Mouse (Mus musculus): ENCODE measurements at regions not wholly inside any gene's neighbourhood (a gene's known extent, or its start where the extent isn't known, plus 50 kb on each side); places are given as distances from the start of the nearest gene placed in this dataset.

DNA sequence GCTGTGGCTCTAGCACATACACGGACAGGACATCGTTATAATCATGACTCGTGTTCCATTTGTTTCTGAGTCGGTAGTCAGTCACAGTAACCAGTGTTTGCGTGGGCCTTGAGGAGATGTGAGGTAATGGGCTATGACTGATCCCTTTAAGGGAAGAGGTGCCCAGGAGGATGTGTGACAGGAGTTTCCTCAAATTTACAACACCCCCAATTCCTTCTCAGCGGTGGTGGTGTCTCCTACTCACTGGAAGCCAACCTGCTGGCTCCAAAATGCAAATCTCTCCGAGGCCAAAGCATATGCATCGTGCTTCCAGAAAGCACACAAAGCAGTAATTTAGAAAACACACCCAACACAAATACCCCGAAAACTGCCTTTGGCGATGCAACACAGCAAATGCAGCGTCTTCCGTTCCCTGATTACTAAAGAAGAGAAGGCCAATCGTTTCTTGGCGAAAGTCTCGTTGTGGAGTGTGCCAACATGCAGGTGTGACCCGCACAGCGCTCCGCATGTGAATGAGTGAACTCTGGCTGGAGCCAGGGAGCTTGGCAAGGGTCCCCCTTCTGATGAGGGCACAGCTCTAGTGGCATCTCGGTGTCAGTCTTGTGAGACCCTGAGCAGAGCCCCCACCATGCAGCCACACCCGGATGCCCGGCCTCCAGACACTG, 151.5 kb upstream of the Kazn start:
- H3K9ac ChIP-seq (ENCODE audit: low read depth, low read length): no peak overlapping the region
- no peaks in the 10 kb centered on the region for H3K36me3 ChIP-seq (ENCODE audit: control insufficient read depth, insufficient read depth, low read length)
- H3K4me1 ChIP-seq (ENCODE audit: control insufficient read depth, insufficient read depth, low read length): peaks cover 4% of the 10 kb centered on the region; the same call in 1 of the 2 replicates
- H3K27ac ChIP-seq (ENCODE audit: low read depth, low read length): no peak overlapping the region
- H3K27me3 ChIP-seq (ENCODE audit: control insufficient read depth, insufficient read depth, low read length): no peaks in the 10 kb centered on the region
- 0 out of 2 replicates have a peak, but pooled peaks cover 2% of the 10 kb centered on the region for H3K9me3 ChIP-seq (ENCODE audit: control insufficient read depth, low read length)
- H3K4me3 ChIP-seq (ENCODE audit: low read length): no peak overlapping the region
- 74% methylated on average over 21 of the region's 21 CpGs for WGBS
- no peak for ATAC-seq (ENCODE audit: low FRiP score, low TSS enrichment)
- no peak overlapping the region for H3K4me2 ChIP-seq (replicated peaks; ENCODE audit: low read depth, low read length)

DNA sequence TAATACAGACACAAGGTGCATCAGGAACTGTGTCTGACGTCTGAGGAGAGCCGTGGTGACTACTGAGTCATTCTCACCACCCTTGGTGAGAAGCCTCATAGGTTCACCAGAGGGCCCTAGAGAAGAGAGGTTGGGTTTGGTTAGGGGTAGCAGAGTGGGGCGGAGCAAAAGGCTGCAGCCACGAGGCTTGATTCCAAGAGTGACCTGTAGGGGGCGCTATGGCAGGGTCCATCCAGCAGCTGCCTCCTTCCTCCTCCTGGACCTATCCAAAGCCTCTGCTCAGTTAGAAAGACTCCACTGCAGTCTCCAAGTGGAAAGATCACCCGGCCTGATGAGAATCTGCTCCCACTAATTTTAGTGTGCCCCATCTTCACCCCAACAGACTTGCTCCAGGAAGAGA, 149.3 kb upstream of the Kazn start:
- 77% methylated on average over 6 of the region's 6 CpGs for WGBS
- H3K9me3 ChIP-seq (ENCODE audit: control insufficient read depth, low read length): no peaks in the 10 kb centered on the region
- no peaks in the 10 kb centered on the region for H3K36me3 ChIP-seq (ENCODE audit: control insufficient read depth, insufficient read depth, low read length)
- no peak overlapping the region for H3K4me3 ChIP-seq (ENCODE audit: low read length)
- peaks cover 4% of the 10 kb centered on the region; the same call in 1 of the 2 replicates for H3K4me1 ChIP-seq (ENCODE audit: control insufficient read depth, insufficient read depth, low read length)
- H3K27ac ChIP-seq (ENCODE audit: low read depth, low read length): no peak overlapping the region
- no peak for ATAC-seq (ENCODE audit: low FRiP score, low TSS enrichment)
- no peaks in the 10 kb centered on the region for H3K27me3 ChIP-seq (ENCODE audit: control insufficient read depth, insufficient read depth, low read length)
- H3K9ac ChIP-seq (ENCODE audit: low read depth, low read length): no peak overlapping the region
- H3K4me2 ChIP-seq (replicated peaks; ENCODE audit: low read depth, low read length): no peak overlapping the region

DNA sequence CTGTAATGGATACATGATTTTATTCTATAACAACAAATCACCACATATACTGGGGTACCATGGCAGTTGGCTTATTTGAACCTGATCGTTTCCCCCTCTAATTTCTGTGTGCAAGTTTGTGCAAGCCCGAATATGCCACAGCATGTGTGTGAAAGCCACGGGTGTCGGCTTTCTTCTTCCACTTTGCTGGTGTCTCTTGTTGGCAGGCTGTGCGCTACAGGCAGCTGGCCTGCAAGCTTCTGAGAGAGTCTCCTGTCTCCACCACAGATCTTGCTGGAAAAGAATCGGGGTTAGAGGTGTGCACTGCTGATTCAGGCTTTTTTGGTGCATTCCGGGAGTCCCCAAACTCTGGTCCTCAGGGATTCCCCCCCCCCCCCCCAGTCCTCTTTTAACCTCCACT, 142.0 kb upstream of the Kazn start:
- no peak for ATAC-seq (ENCODE audit: low FRiP score, low TSS enrichment)
- WGBS: 79% methylated on average over 7 of the region's 7 CpGs
- Histone ChIP-seq H3K4me2 (replicated peaks; ENCODE audit: low read depth, low read length) (no peak overlapping the region), H3K9ac (ENCODE audit: low read depth, low read length) (no peak overlapping the region), H3K9me3 (ENCODE audit: control insufficient read depth, low read length) (no peaks in the 10 kb centered on the region), H3K36me3 (ENCODE audit: control insufficient read depth, insufficient read depth, low read length) (no peaks in the 10 kb centered on the region), H3K4me3 (ENCODE audit: low read length) (no peak overlapping the region), H3K4me1 (ENCODE audit: control insufficient read depth, insufficient read depth, low read length) (0 out of 2 replicates have a peak, but pooled peaks cover 6% of the 10 kb centered on the region), H3K27ac (ENCODE audit: low read depth, low read length) (no peak overlapping the region), H3K27me3 (ENCODE audit: control insufficient read depth, insufficient read depth, low read length) (no peaks in the 10 kb centered on the region)

DNA sequence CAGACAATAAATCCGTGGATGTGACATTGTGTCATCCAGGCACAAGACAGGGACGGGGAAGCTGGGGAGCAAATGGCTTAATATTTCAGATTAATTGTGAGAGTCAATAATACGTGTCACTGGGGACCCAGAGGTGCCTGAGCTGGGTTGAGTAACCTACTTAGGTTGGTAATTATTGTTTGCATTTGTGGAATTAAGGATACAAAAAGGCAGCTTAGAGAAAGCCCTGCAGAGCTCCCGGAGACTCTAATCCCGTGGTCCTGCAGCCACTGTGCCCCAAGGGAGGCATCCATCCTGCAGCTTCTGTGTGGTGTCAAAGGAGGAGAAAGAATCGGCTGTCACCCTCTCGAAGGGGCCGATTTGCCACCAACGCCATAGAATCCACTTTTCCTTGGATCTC, 139.3 kb upstream of the Kazn start:
- no peaks in the 10 kb centered on the region for H3K36me3 ChIP-seq (ENCODE audit: control insufficient read depth, insufficient read depth, low read length)
- no peak overlapping the region for H3K4me3 ChIP-seq (ENCODE audit: low read length)
- ATAC-seq (ENCODE audit: low FRiP score, low TSS enrichment): no peak
- H3K27me3 ChIP-seq (ENCODE audit: control insufficient read depth, insufficient read depth, low read length): no peaks in the 10 kb centered on the region
- no peak overlapping the region for H3K27ac ChIP-seq (ENCODE audit: low read depth, low read length)
- 0 out of 2 replicates have a peak, but pooled peaks cover 6% of the 10 kb centered on the region for H3K4me1 ChIP-seq (ENCODE audit: control insufficient read depth, insufficient read depth, low read length)
- no peak overlapping the region for H3K4me2 ChIP-seq (replicated peaks; ENCODE audit: low read depth, low read length)
- 39% methylated on average over 9 of the region's 9 CpGs for WGBS
- H3K9ac ChIP-seq (ENCODE audit: low read depth, low read length): no peak overlapping the region
- H3K9me3 ChIP-seq (ENCODE audit: control insufficient read depth, low read length): no peaks in the 10 kb centered on the region

DNA sequence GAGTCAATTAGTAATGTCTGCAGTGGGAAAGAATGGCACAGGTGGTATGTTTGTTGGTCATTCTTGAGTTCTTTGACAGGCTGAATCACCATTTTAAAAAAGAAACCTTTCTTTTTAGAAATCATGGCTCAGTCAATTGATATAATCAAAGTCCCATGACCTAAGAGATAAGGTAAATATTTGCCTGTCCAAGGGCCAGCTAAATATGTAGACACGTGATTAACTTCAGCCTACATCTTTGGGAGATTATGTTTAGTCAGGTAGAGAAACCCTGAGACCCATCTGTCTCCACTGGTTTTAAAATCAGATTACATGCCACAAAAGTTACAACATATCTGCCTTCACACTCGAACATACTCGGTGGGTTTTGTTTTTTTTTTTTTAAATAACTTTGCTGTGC, 128.6 kb upstream of the Kazn start:
- Histone ChIP-seq H3K4me1 (ENCODE audit: control insufficient read depth, insufficient read depth, low read length) (no peaks in the 10 kb centered on the region), H3K4me2 (replicated peaks; ENCODE audit: low read depth, low read length) (no peak overlapping the region), H3K9ac (ENCODE audit: low read depth, low read length) (no peak overlapping the region), H3K9me3 (ENCODE audit: control insufficient read depth, low read length) (no peaks in the 10 kb centered on the region), H3K27me3 (ENCODE audit: control insufficient read depth, insufficient read depth, low read length) (no peaks in the 10 kb centered on the region), H3K4me3 (ENCODE audit: low read length) (no peak overlapping the region), H3K27ac (ENCODE audit: low read depth, low read length) (no peak overlapping the region), H3K36me3 (ENCODE audit: control insufficient read depth, insufficient read depth, low read length) (no peaks in the 10 kb centered on the region)
- ATAC-seq (ENCODE audit: low FRiP score, low TSS enrichment): no peak
- whole genome bisulfite sequencing: 82% methylated on average over 3 of the region's 3 CpGs

DNA sequence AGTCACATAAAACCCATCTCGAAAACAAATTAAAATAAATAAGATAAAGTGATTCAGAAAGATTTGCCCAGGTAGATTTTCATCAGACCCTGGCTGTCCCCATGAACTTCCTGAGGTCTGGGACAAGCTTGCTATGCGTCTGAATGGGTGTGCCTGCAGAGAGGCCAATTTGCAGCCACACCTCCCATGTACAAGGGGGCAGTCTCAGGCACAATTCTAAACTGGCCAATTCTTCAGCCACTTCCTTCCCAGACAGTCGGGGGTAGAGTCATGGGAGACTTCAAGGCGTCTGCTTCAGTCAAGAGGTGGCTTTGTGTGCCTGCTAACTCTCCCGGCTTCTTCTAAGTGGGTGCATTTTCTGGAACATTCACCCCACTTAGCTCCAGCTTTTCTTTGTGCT, 122.9 kb upstream of the Kazn start:
- WGBS: 51% methylated on average over 5 of the region's 5 CpGs

DNA sequence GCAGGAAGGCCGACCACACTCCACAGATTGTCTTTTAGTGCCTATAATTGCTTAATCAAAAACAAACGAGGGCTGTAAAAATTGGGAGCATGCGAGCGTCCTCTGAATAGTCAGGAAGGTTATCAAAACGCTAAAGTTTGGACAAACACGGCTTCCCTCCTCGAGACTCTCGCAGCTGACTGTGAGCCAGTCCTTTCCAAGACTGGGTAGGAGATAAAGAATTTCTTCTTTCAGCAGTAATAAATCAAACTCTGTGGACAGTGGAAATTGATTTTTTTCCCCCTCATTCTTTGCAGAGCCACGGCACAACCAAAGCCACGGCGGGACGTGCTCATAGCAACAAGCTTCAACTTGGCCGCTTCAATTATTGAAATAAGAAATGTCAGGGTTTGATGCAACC, 119.7 kb upstream of the Kazn start:
- H3K4me1 ChIP-seq (ENCODE audit: control insufficient read depth, insufficient read depth, low read length): 0 out of 2 replicates have a peak, but pooled peaks cover 11% of the 10 kb centered on the region
- H3K27me3 ChIP-seq (ENCODE audit: control insufficient read depth, insufficient read depth, low read length): no peaks in the 10 kb centered on the region
- no peak overlapping the region for H3K4me2 ChIP-seq (replicated peaks; ENCODE audit: low read depth, low read length)
- 35% methylated on average over 13 of the region's 13 CpGs for WGBS
- no peak for ATAC-seq (ENCODE audit: low FRiP score, low TSS enrichment)
- no peak overlapping the region for H3K9ac ChIP-seq (ENCODE audit: low read depth, low read length)
- H3K36me3 ChIP-seq (ENCODE audit: control insufficient read depth, insufficient read depth, low read length): no peaks in the 10 kb centered on the region
- no peaks in the 10 kb centered on the region for H3K9me3 ChIP-seq (ENCODE audit: control insufficient read depth, low read length)
- H3K4me3 ChIP-seq (ENCODE audit: low read length): no peak overlapping the region
- H3K27ac ChIP-seq (ENCODE audit: low read depth, low read length): no peak overlapping the region

More for the DNA sequence above, 122.9 kb upstream of the Kazn start:
- no peaks in the 10 kb centered on the region for H3K36me3 ChIP-seq (ENCODE audit: control insufficient read depth, insufficient read depth, low read length)
- no peak overlapping the region for H3K9ac ChIP-seq (ENCODE audit: low read depth, low read length)
- no peak overlapping the region for H3K4me2 ChIP-seq (replicated peaks; ENCODE audit: low read depth, low read length)
- H3K27ac ChIP-seq (ENCODE audit: low read depth, low read length): no peak overlapping the region
- no peak overlapping the region for H3K4me3 ChIP-seq (ENCODE audit: low read length)
- no peaks in the 10 kb centered on the region for H3K27me3 ChIP-seq (ENCODE audit: control insufficient read depth, insufficient read depth, low read length)
- 0 out of 2 replicates have a peak, but pooled peaks cover 11% of the 10 kb centered on the region for H3K4me1 ChIP-seq (ENCODE audit: control insufficient read depth, insufficient read depth, low read length)
- no peak for ATAC-seq (ENCODE audit: low FRiP score, low TSS enrichment)
- no peaks in the 10 kb centered on the region for H3K9me3 ChIP-seq (ENCODE audit: control insufficient read depth, low read length)

DNA sequence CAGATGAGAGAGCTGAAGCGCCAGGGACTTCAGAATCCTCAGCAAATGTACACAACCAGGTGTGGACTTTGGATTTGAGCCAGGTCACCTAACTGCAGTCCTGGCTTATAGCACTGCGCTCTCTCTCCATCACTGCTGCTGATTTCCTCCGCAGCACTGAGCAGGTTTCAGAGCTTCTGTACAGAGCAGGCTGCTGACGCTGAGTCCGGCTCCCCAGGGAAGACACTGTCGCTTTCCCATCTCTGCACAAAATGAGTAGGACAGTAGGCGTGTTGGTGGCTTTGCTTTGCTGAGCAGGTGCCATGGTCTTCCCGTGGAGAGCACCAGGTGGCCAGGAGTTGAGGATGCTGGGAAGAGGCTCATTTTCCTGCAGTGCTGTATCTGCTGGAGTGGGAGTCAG, 116.2 kb upstream of the Kazn start:
- Histone ChIP-seq H3K9me3 (ENCODE audit: control insufficient read depth, low read length) (no peaks in the 10 kb centered on the region), H3K4me1 (ENCODE audit: control insufficient read depth, insufficient read depth, low read length) (0 out of 2 replicates have a peak, but pooled peaks cover 11% of the 10 kb centered on the region), H3K27me3 (ENCODE audit: control insufficient read depth, insufficient read depth, low read length) (no peaks in the 10 kb centered on the region), H3K36me3 (ENCODE audit: control insufficient read depth, insufficient read depth, low read length) (no peaks in the 10 kb centered on the region), H3K4me2 (replicated peaks; ENCODE audit: low read depth, low read length) (no peak overlapping the region), H3K9ac (ENCODE audit: low read depth, low read length) (no peak overlapping the region), H3K4me3 (ENCODE audit: low read length) (no peak overlapping the region), H3K27ac (ENCODE audit: low read depth, low read length) (no peak overlapping the region)
- ATAC-seq (ENCODE audit: low FRiP score, low TSS enrichment): no peak
- 88% methylated on average over 8 of the region's 8 CpGs for WGBS

DNA sequence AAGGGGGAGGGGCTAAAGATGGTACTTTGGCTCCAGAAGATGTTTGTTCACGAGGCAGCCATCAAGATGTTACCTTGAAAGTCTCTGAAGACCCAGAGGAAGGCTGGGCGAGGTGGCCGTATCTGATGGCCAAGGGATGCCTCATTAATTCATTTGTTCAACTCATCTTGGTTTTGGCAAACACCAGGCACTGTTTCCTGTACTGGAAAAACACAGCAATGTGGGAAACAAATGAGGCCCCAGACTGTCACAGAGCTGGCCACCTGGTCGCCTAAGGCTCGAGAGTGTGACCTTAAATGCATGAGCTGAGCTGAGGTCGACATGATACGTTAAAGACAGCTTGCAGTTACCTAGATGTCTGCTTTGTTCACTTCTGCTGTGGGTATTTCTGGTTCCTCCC, 114.3 kb upstream of the Kazn start:
- Histone ChIP-seq H3K27ac (ENCODE audit: low read depth, low read length) (no peak overlapping the region), H3K4me3 (ENCODE audit: low read length) (no peak overlapping the region), H3K36me3 (ENCODE audit: control insufficient read depth, insufficient read depth, low read length) (no peaks in the 10 kb centered on the region), H3K27me3 (ENCODE audit: control insufficient read depth, insufficient read depth, low read length) (no peaks in the 10 kb centered on the region), H3K4me2 (replicated peaks; ENCODE audit: low read depth, low read length) (no peak overlapping the region), H3K9me3 (ENCODE audit: control insufficient read depth, low read length) (no peaks in the 10 kb centered on the region), H3K9ac (ENCODE audit: low read depth, low read length) (no peak overlapping the region), H3K4me1 (ENCODE audit: control insufficient read depth, insufficient read depth, low read length) (no peaks in the 10 kb centered on the region)
- WGBS: 67% methylated on average over 7 of the region's 7 CpGs
- ATAC-seq (ENCODE audit: low FRiP score, low TSS enrichment): no peak

All from kidney, embryonic 14.5 days (tissue).